ENCODE assay signal across 8 mouse cellular contexts in genomic region chr15:93575884-93576283, GRCm38 (mm10). TPM values are rescaled to one million over a fixed set of nuclear protein-coding genes. Genes with fewer than 3 reads are reported as not detected.
DNase-seq lines count a peak whose midpoint lies in the region; ATAC-seq and TF ChIP-seq lines count a peak whose summit lies in the region.

No protein-coding gene starts in this region.

- peak overlapping the region; percentile 30; the same call in 1 of the 2 replicates for H3K4me2 ChIP-seq in limb, embryonic 12.5 days

- ATAC-seq in CD4-positive, CD25-positive, alpha-beta regulatory T cell, adult 4 months = peak; percentile 91
- ATAC-seq in limb, embryonic 12.5 days (ENCODE audit: insufficient number of reproducible peaks, insufficient read depth, low FRiP score, low TSS enrichment, low read depth) = peak; percentile 61; the same call in 1 of the 2 replicates
- ATAC-seq in monocyte, adult 5-6 weeks (replicated peaks; ENCODE audit: insufficient number of reproducible peaks, low FRiP score, low TSS enrichment, poor library complexity, severe bottlenecking) = 0 out of 2 replicates have a peak, but pooled peaks have one; percentile 31

- H3K4me1 ChIP-seq in limb, embryonic 12.5 days (replicated peaks) = peaks cover 21% of the 10 kb centered on the region
- no peaks in the 10 kb centered on the region; the same call in 1 of the 2 replicates for H3K4me1 ChIP-seq in testis, adult 2 months (ENCODE audit: control insufficient read depth, insufficient read depth, low read length)

- H3K4me3 ChIP-seq in limb, embryonic 12.5 days (replicated peaks) = no peak overlapping the region
- H3K4me3 ChIP-seq in testis, adult 2 months (ENCODE audit: control insufficient read depth, low read depth, low read length) = no peak overlapping the region

- peak; percentile 42; the same call in 1 of the 2 replicates for TF ChIP-seq CTCF in testis, adult 2 months (IDR thresholded peaks at IDR 0.05; ENCODE audit: control insufficient read depth, insufficient read depth, insufficient replicate concordance, low read depth, low read length)

- no peak overlapping the region for H3K9ac ChIP-seq in limb, embryonic 12.5 days (replicated peaks)

- TF ChIP-seq POLR2A in testis, adult 2 months (IDR thresholded peaks at IDR 0.05; ENCODE audit: control insufficient read depth, low read depth, low read length) = no peak

- peak; percentile 70 for DNase-seq in adrenal gland, adult 8-10 months
- peak; percentile 88 for DNase-seq in embryo, embryonic 11 days
- peak; percentile 69 to 80 for DNase-seq in gastrocnemius, postnatal 4 days (ENCODE audit: low spot score in 2 of 2)
- peak; percentile 86 to 88 for DNase-seq in kidney, adult 8-10 months

- 4% methylated on average over 5 of the region's 5 CpGs for WGBS in limb, embryonic 12.5 days

- peaks cover 37% of the 10 kb centered on the region for H3K36me3 ChIP-seq in limb, embryonic 12.5 days
- H3K36me3 ChIP-seq in testis, adult 2 months (ENCODE audit: control insufficient read depth, insufficient read depth, low read length) = no peaks in the 10 kb centered on the region

- no peaks in the 10 kb centered on the region for H3K27me3 ChIP-seq in limb, embryonic 12.5 days
- H3K27me3 ChIP-seq in testis, adult 2 months (ENCODE audit: control insufficient read depth, insufficient read depth, low read length) = no peaks in the 10 kb centered on the region

- H3K9me3 ChIP-seq in limb, embryonic 12.5 days = peaks cover 16% of the 10 kb centered on the region

- H3K27ac ChIP-seq in limb, embryonic 12.5 days = peak overlapping the region; percentile 70
- H3K27ac ChIP-seq in testis, adult 2 months (ENCODE audit: control insufficient read depth, insufficient read depth, low read depth, low read length) = no peak overlapping the region

RNA-seq across cellular contexts. Expression of gene Prickle1, which starts 19.8 kb away (rescaled TPM):
- 1 to 10 TPM; 1.5 TPM for polyA plus RNA-seq in CD4-positive, CD25-positive, alpha-beta regulatory T cell, adult 4 months (2017; shearing (Covaris generic))
- total RNA-seq in adrenal gland, adult 8-10 months (2022) = 10 to 100 TPM; 16.9 to 32.3 (median 22.9) TPM
- 10 to 100 TPM; 22.5 to 24.5 TPM for total RNA-seq in gastrocnemius, postnatal 4 days (2021)
- polyA plus RNA-seq in limb, embryonic 12.5 days (2016; fragmentation: Nextera tagmentation; extraction: Ambion mirVana) = 56.5 and 61.5 TPM in 2 replicates
- 0.19 TPM in 1 of 3 replicates, not detected in the others for total RNA-seq in monocyte, adult 5-6 weeks (2017)
- polyA plus RNA-seq in testis, adult 2 months (2012; rRNA removed) = 3.6 and 3.9 TPM in 2 replicates

Comparison
In these comparisons a context has a peak if more than half of its experiments do, and no peak if none do; other contexts are left out.
1. ATAC-seq: peak in every context shown above with its lines; median percentile 91 in CD4-positive, CD25-positive, alpha-beta regulatory T cell, adult 4 months; 61 in limb, embryonic 12.5 days; 31 in monocyte, adult 5-6 weeks.
2. RNA of gene Prickle1, which starts 19.8 kb away (total RNA-seq): 16.9 to 32.3 TPM in adrenal gland, adult 8-10 months and 22.5 to 24.5 TPM in gastrocnemius, postnatal 4 days; 0.19 TPM in monocyte, adult 5-6 weeks; every median in the first group is over 10 times any median in the second.
3. Peak in every context shown above with its lines, with median percentiles within 50 percentile points of each other: DNase-seq.